Mouse (Mus musculus) kidney, postnatal 0 days (tissue): ENCODE measurements around the gene Sass6. TPM values are rescaled to one million over a fixed set of nuclear protein-coding genes. Genes with fewer than 3 reads are reported as not detected.

ENCODE experiments used
- ATAC-seq: fragments of 200-750 bp; cut with Nextera tagmentation; replicated peaks from 2 replicates; pipeline ENCODE4 v1.8.0; 2017; ENCODE audit warnings: low read depth, moderate number of reproducible peaks, moderate TSS enrichment, moderate library complexity; ENCODE audit not compliant: low FRiP score
- DNase-seq: peaks from one replicate; pipeline ENCODE4 v3.0.0-alpha.2; 2016; ENCODE audit warnings: low spot score
- H3K27ac ChIP-seq: fragments of 300-500 bp; sonication (generic); 2 replicates; pipeline ENCODE4 v1.5.1; 2014; ENCODE audit warnings: mild to moderate bottlenecking
- H3K27me3 ChIP-seq: fragments of 300-500 bp; sonication (generic); 2 replicates; pipeline ENCODE4 v1.6.1; 2014; ENCODE audit warnings: low read length, mixed read lengths; ENCODE audit not compliant: insufficient read depth
- H3K36me3 ChIP-seq: fragments of 300-500 bp; sonication (generic); 2 replicates; pipeline ENCODE4 v1.6.1; 2014; ENCODE audit warnings: low read length, mixed read lengths; ENCODE audit not compliant: insufficient read depth
- H3K4me1 ChIP-seq: fragments of 300-500 bp; sonication (generic); replicated peaks from 2 replicates; pipeline ENCODE4 v1.6.1; 2014; ENCODE audit warnings: antibody characterized with exemption, low read length, mixed read lengths; ENCODE audit not compliant: insufficient read depth
- H3K4me2 ChIP-seq: fragments of 300-500 bp; sonication (generic); 2 replicates; pipeline ENCODE4 v1.6.1; 2014; ENCODE audit warnings: mild to moderate bottlenecking, low read length, moderate library complexity, mixed read lengths
- H3K4me3 ChIP-seq: fragments of 300-500 bp; sonication (generic); replicated peaks from 2 replicates; pipeline ENCODE4 v1.5.1; 2014; ENCODE audit warnings: low read depth, low read length
- H3K9ac ChIP-seq: fragments of 300-500 bp; sonication (generic); 2 replicates; pipeline ENCODE4 v1.6.1; 2014; ENCODE audit warnings: low read depth, low read length
- H3K9me3 ChIP-seq: fragments of 300-500 bp; sonication (generic); replicated peaks from 2 replicates; pipeline ENCODE4 v1.6.1; 2016; ENCODE audit warnings: low read length, inconsistent platforms, mixed read lengths
- CTCF ChIP-seq: IDR thresholded peaks from 2 replicates; pipeline ENCODE4 v1.5.1; 2016; ENCODE audit warnings: antibody characterized with exemption, low read depth, mild to moderate bottlenecking, moderate library complexity
- WGBS: fragments of 180-500 bp; shearing (Covaris S2); extraction: QIAGEN DNeasy Blood & Tissue Kit; methylation state at CpG from one replicate; pipeline ENCODE4 v1.1.7; 2014; 5-methylcytosine and 5-hydroxymethylcytosine counted together
- polyA plus RNA-seq: library from polyadenylated mRNA; unstranded; fragments of >200 nt; fragmentation: Nextera tagmentation; extraction: Ambion mirVana; gene quantifications from 2 replicates; pipeline ENCODE4 v1.2.1, GENCODE M21; 2015

Sass6 gene
- polyA plus RNA-seq, 1 experiment from 2014 or later = 10.0 TPM

DNA sequence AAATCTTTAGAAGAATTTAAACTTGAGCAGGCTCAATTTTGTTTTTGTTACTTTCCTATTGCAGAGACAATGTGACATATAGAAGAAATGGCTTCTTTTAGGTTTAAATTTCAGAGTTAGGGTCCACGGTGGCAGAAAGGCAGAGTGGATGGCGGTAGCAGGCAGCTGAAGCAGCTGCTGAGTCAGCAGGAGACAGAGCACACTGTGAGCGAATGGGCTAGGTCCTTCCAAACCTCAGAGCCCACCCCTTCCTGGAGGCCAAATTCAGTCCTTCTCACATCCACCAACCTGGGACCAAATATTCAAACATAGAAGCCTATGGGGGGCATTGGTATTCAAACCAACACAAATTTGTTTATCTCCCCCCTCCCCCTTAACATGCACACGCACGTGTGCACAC is 7.0 kb downstream of the Sass6 start:
- H3K9ac ChIP-seq = no peak overlapping the region
- no peaks in the 10 kb centered on the region for H3K9me3 ChIP-seq
- TF ChIP-seq CTCF = no peak
- ATAC-seq = no peak
- DNase-seq = no peak
- H3K4me1 ChIP-seq = no peaks in the 10 kb centered on the region
- no peaks in the 10 kb centered on the region for H3K27me3 ChIP-seq
- no peaks in the 10 kb centered on the region for H3K36me3 ChIP-seq
- H3K27ac ChIP-seq = no peak overlapping the region
- no peak overlapping the region for H3K4me2 ChIP-seq
- WGBS = 89% methylated on average over 5 of the region's 5 CpGs
- H3K4me3 ChIP-seq = no peak overlapping the region

DNA sequence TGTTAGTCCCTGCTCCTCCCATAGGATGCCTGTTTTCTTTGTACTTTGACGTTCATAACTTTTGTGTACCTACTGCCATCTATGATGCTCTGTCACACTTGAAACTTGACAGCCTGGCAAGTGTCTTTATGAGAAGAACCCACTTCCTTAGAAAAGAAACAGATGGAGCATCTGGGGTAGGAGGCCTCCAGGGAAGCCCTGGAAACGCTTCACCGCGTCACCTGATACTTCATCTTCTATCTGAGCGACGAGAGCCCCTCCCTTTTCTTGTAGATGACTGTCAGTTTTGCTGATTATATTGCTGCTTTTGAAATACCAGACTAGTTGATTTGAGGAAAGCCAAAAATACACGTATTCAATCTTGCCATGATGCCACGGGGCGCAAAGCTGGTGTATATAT is 9.8 kb downstream of the Sass6 start:
- Histone ChIP-seq H3K9me3 (no peaks in the 10 kb centered on the region), H3K4me2 (no peak overlapping the region), H3K27me3 (no peaks in the 10 kb centered on the region), H3K4me1 (no peaks in the 10 kb centered on the region), H3K27ac (no peak overlapping the region), H3K4me3 (no peak overlapping the region), H3K36me3 (0 out of 2 replicates have a peak, but pooled peaks cover 4% of the 10 kb centered on the region), H3K9ac (no peak overlapping the region)
- no peak for TF ChIP-seq CTCF
- DNase-seq (no peak), ATAC-seq (no peak)
- whole genome bisulfite sequencing = 59% methylated on average over 9 of the region's 9 CpGs

DNA sequence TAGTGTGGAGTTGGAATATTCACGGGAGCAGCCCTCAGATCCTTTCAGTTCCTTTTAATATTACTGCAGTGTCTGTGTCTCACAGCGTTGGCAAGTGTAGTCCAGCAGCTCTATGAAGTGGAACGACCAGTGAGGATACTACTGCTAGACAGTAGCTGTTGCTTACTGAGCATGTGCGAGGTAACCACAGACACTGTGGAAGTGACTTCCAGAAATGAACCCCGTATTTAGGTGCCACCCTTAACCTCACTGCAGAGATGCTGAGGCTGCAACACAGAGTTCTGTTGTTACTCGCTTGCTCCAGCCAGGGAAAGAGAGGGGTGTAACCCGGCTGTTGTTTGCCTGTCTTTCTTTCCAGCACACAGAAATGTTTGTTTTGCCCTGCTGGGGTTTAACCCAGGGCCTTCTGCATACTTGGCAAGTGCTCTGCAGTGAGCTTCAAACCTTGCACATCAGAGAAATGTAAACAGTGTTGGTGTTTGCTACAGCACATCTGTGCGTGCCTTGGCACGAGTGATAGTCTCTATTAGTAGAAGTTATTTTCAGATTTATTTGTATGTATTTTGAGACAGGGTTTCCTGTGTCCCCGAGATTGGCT is 19.6 kb downstream of the Sass6 start, which contains the start of gene Trmt13:
Gene Trmt13, minus strand, starts transcription at position 293 of the 598 bp plus-strand sequence.
- Histone ChIP-seq H3K4me1 (no peaks in the 10 kb centered on the region), H3K36me3 (peaks cover 13% of the 10 kb centered on the region; the same call in 1 of the 2 replicates), H3K4me3 (no peak within 1 kb of the TSS), H3K9ac (no peak within 1 kb of the TSS), H3K27ac (no peak within 1 kb of the TSS), H3K4me2 (no peak within 1 kb of the TSS), H3K9me3 (no peaks in the 10 kb centered on the region), H3K27me3 (no peaks in the 10 kb centered on the region)
- ATAC-seq (no peak), DNase-seq (no peak)
- TF ChIP-seq CTCF = no peak
- WGBS = 82% methylated on average over 10 of the region's 10 CpGs

DNA sequence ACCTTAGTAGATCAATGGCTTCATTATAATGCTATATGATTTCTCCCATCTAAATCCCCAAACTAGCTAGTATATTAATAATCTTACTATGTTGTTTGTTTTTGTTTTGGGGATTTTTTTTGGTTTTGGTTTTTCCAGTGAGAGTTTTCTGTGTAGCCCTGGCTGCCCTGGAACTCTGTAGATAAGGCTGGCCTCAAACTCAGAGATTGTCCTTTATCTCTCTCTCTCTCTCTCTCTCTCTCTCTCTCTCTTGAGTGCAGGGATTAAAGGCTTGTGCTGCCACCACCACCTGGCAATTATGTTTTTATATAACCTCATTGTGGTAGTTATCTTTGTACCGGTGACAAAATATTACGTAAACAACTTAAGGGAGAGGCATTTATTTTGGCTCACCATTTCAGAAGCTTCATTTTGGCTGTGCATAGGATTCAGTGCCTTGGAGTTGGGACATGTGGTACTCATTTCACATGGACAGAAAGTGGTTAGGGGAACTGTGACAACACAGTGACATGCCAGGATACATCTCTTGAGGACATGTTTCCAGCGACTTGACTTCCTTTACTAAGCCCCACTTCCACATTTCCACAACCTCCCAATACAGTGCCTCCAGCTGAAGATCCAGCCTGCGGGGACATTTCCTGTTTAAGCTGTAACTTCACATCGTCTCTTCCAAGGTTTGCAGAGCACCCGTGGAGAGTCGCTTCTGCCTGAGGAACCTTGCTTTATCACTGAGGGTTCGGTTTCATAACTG is 20.7 kb downstream of the Sass6 start:
- Histone ChIP-seq H3K27ac (no peak overlapping the region), H3K9me3 (no peaks in the 10 kb centered on the region), H3K4me3 (no peak overlapping the region), H3K9ac (no peak overlapping the region), H3K27me3 (no peaks in the 10 kb centered on the region), H3K4me1 (no peaks in the 10 kb centered on the region), H3K4me2 (no peak overlapping the region), H3K36me3 (peaks cover 13% of the 10 kb centered on the region; the same call in 1 of the 2 replicates)
- 88% methylated on average over 8 of the region's 8 CpGs for WGBS
- no peak for DNase-seq
- no peak for TF ChIP-seq CTCF
- ATAC-seq = no peak

DNA sequence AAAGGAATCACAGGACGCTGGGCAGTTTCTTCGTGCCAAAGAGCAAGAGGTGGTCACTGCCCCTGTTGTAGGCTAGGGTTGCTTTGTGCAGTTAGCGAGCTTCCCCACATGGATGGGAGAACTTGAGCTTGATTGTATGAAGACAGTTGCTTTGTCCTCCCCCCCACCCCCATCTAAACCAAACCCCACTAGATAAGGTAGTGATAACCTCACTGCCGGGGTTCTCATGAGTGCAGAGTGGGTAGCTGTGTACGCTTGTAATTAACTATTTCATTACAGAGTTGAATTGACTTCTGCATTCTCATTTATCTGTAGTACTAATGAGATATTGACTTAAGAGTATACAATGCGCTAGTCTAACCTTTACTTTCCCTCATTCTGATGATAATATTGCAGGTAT is 24.1 kb downstream of the Sass6 start:
- Histone ChIP-seq H3K36me3 (peaks cover 13% of the 10 kb centered on the region; the same call in 1 of the 2 replicates), H3K4me1 (no peaks in the 10 kb centered on the region), H3K27ac (no peak overlapping the region), H3K4me2 (no peak overlapping the region), H3K9me3 (no peaks in the 10 kb centered on the region), H3K9ac (no peak overlapping the region), H3K27me3 (no peaks in the 10 kb centered on the region), H3K4me3 (no peak overlapping the region)
- 85% methylated on average over 6 of the region's 6 CpGs for WGBS
- no peak for TF ChIP-seq CTCF
- DNase-seq (no peak), ATAC-seq (no peak)

DNA sequence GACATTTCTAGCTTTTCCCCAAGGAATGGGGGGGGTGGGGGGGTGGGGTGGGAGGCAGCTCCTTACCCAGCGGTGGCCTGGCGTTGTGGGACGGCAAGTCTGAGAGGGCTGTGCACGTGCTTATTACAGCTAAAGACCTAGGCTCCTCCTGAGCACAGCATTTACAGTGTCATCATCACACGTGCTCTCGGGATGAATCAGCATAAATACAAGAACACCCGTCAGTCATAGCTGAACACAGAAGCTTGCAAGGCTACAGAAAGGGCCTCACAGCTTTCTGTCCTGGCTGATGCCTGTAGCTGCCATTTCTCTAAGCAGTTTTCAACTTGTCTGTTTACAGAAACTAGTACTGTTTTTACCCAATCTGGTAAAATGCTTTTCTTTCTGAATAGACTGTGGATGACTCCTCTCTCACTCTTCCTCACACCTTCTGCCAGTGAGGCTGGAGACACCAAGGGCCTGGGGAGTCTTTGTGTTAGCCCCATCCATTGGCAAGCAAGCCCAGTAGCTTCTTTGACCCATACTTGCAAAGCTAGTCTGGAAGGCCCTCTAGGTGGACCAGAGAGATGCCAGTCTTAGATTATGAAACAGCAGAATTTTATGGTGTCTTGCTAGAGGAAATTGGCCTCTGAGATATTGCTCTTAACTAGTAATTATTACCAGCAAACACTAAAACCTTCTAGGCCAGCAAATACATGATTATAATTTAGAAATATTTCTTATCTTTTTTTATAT is 26.0 kb downstream of the Sass6 start:
- Histone ChIP-seq H3K4me1 (no peaks in the 10 kb centered on the region), H3K4me2 (no peak overlapping the region), H3K9me3 (no peaks in the 10 kb centered on the region), H3K27me3 (no peaks in the 10 kb centered on the region), H3K4me3 (no peak overlapping the region), H3K36me3 (0 out of 2 replicates have a peak, but pooled peaks cover 2% of the 10 kb centered on the region), H3K27ac (no peak overlapping the region), H3K9ac (no peak overlapping the region)
- ATAC-seq = no peak
- no peak for DNase-seq
- WGBS = 91% methylated on average over 7 of the region's 7 CpGs
- TF ChIP-seq CTCF = no peak
